Mouse (Mus musculus) heart, adult 9 months (tissue): ENCODE measurements at regions not wholly inside any gene's neighbourhood (a gene's known extent, or its start where the extent isn't known, plus 50 kb on each side); places are given as distances from the start of the nearest gene placed in this dataset.

Experiments used
- DNase-seq, 2 experiments: peaks; one replicate each; pipeline ENCODE4 v3.0.0; 2022; ENCODE audit warnings: low spot score in 2 of 2

GRCm38 (mm10) chr11:34153749-34154525 is 54.0 kb downstream of the Foxi1 start:
- no peak for DNase-seq

- DNase-seq: peak; percentile 32 to 75
Observed at GRCm38 (mm10) chr11:34149370-34149976, 51.1 kb upstream of the 4930469K13Rik start.
